18 mouse cellular contexts compared by ENCODE assay signal in the genomic region with DNA sequence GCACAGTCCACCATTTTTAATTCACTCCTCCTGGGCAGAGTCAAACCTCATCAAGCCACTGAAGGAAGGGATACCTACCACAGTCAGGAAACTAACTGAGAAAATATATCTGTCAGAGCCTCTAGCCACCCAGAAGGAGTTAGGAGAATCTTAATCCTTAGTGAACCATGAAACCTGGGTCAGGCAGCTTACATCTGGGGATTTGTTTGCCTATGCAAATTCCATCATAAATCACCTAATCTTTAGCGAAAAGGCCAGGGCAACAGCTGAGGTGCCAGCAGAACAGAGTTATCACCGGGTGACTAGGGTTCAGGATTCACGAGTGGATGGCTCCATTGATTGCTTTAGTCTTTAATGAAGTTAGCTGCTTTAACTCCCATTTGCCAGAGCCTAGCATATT.
DNase-seq lines count a peak whose midpoint lies in the region; ATAC-seq lines count a peak whose summit lies in the region.
"Had no signal": no experiment of that assay in that cellular context is flagged by ENCODE, and none has a peak within 500 bp of the region (broad histone marks: within the 10 kb centered on the region; RNA-seq: fewer than 3 reads in every experiment).

No protein-coding gene starts in this region.

- H3K27me3 ChIP-seq in midbrain, embryonic 11.5 days (ENCODE audit: control insufficient read depth, insufficient read depth, low read length): no peaks in the 10 kb centered on the region
- H3K27me3 ChIP-seq in midbrain, embryonic 15.5 days (replicated peaks): no peaks in the 10 kb centered on the region
- H3K27me3 ChIP-seq in embryonic facial prominence, embryonic 14.5 days (replicated peaks; ENCODE audit: control insufficient read depth, insufficient read depth, low read length): no peaks in the 10 kb centered on the region
- H3K27me3 ChIP-seq: embryonic facial prominence, embryonic 12.5 days; hindbrain, embryonic 12.5 days; limb, embryonic 15.5 days; liver, embryonic 15.5 days had no signal

- DNase-seq in midbrain, embryonic 11.5 days (ENCODE audit: low spot score, missing footprints): peak; percentile 70
- peak; percentile 30 for DNase-seq in embryo, embryonic 11.5 days (ENCODE audit: low read depth, low spot score)
- DNase-seq in embryonic facial prominence, embryonic 14.5 days (ENCODE audit: low spot score): peak; percentile 23
- DNase-seq in yolk sac, embryonic 10.5 days (ENCODE audit: low spot score): peak; percentile 24
- no peak for DNase-seq in urinary bladder, postnatal 25 days (ENCODE audit: low spot score)
- no peak for DNase-seq in heart, postnatal 10 days
- DNase-seq: adrenal gland, adult 2 months; cerebellum, adult 9-10 months; gastrocnemius, postnatal 36 days; right cerebral cortex, postnatal 4 days; thymus, adult 2 months had no signal

- no peak overlapping the region for H3K4me3 ChIP-seq in midbrain, embryonic 11.5 days (ENCODE audit: low read depth, low read length)
- H3K4me3 ChIP-seq in midbrain, embryonic 15.5 days: no peak overlapping the region
- no peak overlapping the region for H3K4me3 ChIP-seq in embryonic facial prominence, embryonic 14.5 days (ENCODE audit: low read depth, low read length)
- H3K4me3 ChIP-seq: embryonic facial prominence, embryonic 12.5 days; heart, embryonic 10.5 days; hindbrain, embryonic 12.5 days; limb, embryonic 15.5 days; liver, embryonic 15.5 days had no signal

- no peak overlapping the region for H3K4me2 ChIP-seq in midbrain, embryonic 11.5 days
- H3K4me2 ChIP-seq in midbrain, embryonic 15.5 days: no peak overlapping the region
- no peak overlapping the region for H3K4me2 ChIP-seq in embryonic facial prominence, embryonic 14.5 days (ENCODE audit: low read depth, low read length)
- H3K4me2 ChIP-seq: embryonic facial prominence, embryonic 12.5 days; hindbrain, embryonic 12.5 days; limb, embryonic 15.5 days; liver, embryonic 15.5 days had no signal

- H3K9ac ChIP-seq in midbrain, embryonic 11.5 days (ENCODE audit: low read length): no peak overlapping the region
- no peak overlapping the region for H3K9ac ChIP-seq in midbrain, embryonic 15.5 days
- H3K9ac ChIP-seq in embryonic facial prominence, embryonic 14.5 days (ENCODE audit: low read depth, low read length): no peak overlapping the region
- H3K9ac ChIP-seq: embryonic facial prominence, embryonic 12.5 days; hindbrain, embryonic 12.5 days; limb, embryonic 15.5 days; liver, embryonic 15.5 days had no signal

- no peak overlapping the region for H3K27ac ChIP-seq in midbrain, embryonic 11.5 days (ENCODE audit: low read depth, low read length)
- no peak overlapping the region for H3K27ac ChIP-seq in midbrain, embryonic 15.5 days
- no peak overlapping the region for H3K27ac ChIP-seq in embryonic facial prominence, embryonic 14.5 days (replicated peaks; ENCODE audit: low read depth, low read length)
- H3K27ac ChIP-seq: embryonic facial prominence, embryonic 12.5 days; heart, embryonic 10.5 days; hindbrain, embryonic 12.5 days; limb, embryonic 15.5 days; liver, embryonic 15.5 days had no signal

- ATAC-seq in midbrain, embryonic 11.5 days (ENCODE audit: low FRiP score): peak; percentile 61
- no peak for ATAC-seq in midbrain, embryonic 15.5 days (replicated peaks)
- ATAC-seq in embryonic facial prominence, embryonic 14.5 days (ENCODE audit: low read depth): no peak
- ATAC-seq: forebrain, embryonic 16.5 days had no signal

- WGBS in midbrain, embryonic 11.5 days: 9% methylated on average over 3 of the region's 3 CpGs
- 17% methylated on average over 3 of the region's 3 CpGs for WGBS in midbrain, embryonic 15.5 days
- WGBS in embryonic facial prominence, embryonic 14.5 days: 50% methylated on average over 3 of the region's 3 CpGs

- no peaks in the 10 kb centered on the region for H3K36me3 ChIP-seq in midbrain, embryonic 11.5 days (ENCODE audit: control insufficient read depth, insufficient read depth, low read length)
- no peaks in the 10 kb centered on the region for H3K36me3 ChIP-seq in midbrain, embryonic 15.5 days (replicated peaks)
- no peaks in the 10 kb centered on the region for H3K36me3 ChIP-seq in embryonic facial prominence, embryonic 14.5 days (ENCODE audit: control insufficient read depth, insufficient read depth, low read length)
- H3K36me3 ChIP-seq: embryonic facial prominence, embryonic 12.5 days; heart, embryonic 10.5 days; hindbrain, embryonic 12.5 days; limb, embryonic 15.5 days; liver, embryonic 15.5 days had no signal

- H3K4me1 ChIP-seq in midbrain, embryonic 11.5 days (ENCODE audit: control insufficient read depth, insufficient read depth, low read length): 0 out of 2 replicates have a peak, but pooled peaks cover 5% of the 10 kb centered on the region
- no peaks in the 10 kb centered on the region for H3K4me1 ChIP-seq in midbrain, embryonic 15.5 days
- H3K4me1 ChIP-seq in embryonic facial prominence, embryonic 14.5 days (ENCODE audit: control insufficient read depth, insufficient read depth, low read length): peaks cover 7% of the 10 kb centered on the region; the same call in 1 of the 2 replicates
- H3K4me1 ChIP-seq: embryonic facial prominence, embryonic 12.5 days; limb, embryonic 15.5 days; liver, embryonic 15.5 days had no signal

- H3K9me3 ChIP-seq in midbrain, embryonic 11.5 days (ENCODE audit: control insufficient read depth, low read length): no peaks in the 10 kb centered on the region
- H3K9me3 ChIP-seq in midbrain, embryonic 15.5 days: no peaks in the 10 kb centered on the region
- H3K9me3 ChIP-seq in embryonic facial prominence, embryonic 14.5 days (ENCODE audit: control insufficient read depth, low read length): no peaks in the 10 kb centered on the region
- H3K9me3 ChIP-seq: embryonic facial prominence, embryonic 12.5 days; heart, embryonic 10.5 days; hindbrain, embryonic 12.5 days; limb, embryonic 15.5 days; liver, embryonic 15.5 days had no signal

- intact Hi-C loops in heart, postnatal 10 days (cut with DNase I): loop anchor here (5.0 kb wide), 1 partner anchor 649 kb away; no protein-coding TSS in a partner anchor

Comparison
In these comparisons a context has a peak if more than half of its experiments do, and no peak if none do; other contexts are left out.
1. DNase-seq: peak in midbrain, embryonic 11.5 days (single experiment), embryo, embryonic 11.5 days (single experiment), embryonic facial prominence, embryonic 14.5 days (single experiment) and yolk sac, embryonic 10.5 days (single experiment); none in urinary bladder, postnatal 25 days (single experiment) and heart, postnatal 10 days (0 of 2).